Mouse (Mus musculus) thymus, adult 2 months (tissue): ENCODE data around the gene Fam196b.

Source experiments
- CTCF ChIP-seq: fragments of 200-500 bp; IDR thresholded peaks from 2 replicates; pipeline ENCODE4 v1.5.1; 2012; ENCODE audit warnings: mild to moderate bottlenecking, control low read depth, low read length, moderate library complexity, borderline replicate concordance; ENCODE audit not compliant: control insufficient read depth, poor library complexity, insufficient read depth; ENCODE audit errors: extremely low read depth
- POLR2A ChIP-seq: fragments of 200-500 bp; IDR thresholded peaks from 2 replicates; pipeline ENCODE4 v1.6.1; 2012; ENCODE audit warnings: mild to moderate bottlenecking, low read length, control low read depth, moderate library complexity; ENCODE audit not compliant: control insufficient read depth, poor library complexity, insufficient read depth; ENCODE audit errors: extremely low read depth

GRCm38 (mm10) chr11:34431371-34431770, 116.7 kb downstream of the Fam196b start:
- TF ChIP-seq CTCF, result no peak
- no peak for TF ChIP-seq POLR2A
